Mouse (Mus musculus) heart, embryonic 13.5 days (tissue): ENCODE measurements at regions not wholly inside any gene's neighbourhood (a gene's known extent, or its start where the extent isn't known, plus 50 kb on each side); places are given as distances from the start of the nearest gene placed in this dataset.

Experiments
- ATAC-seq: fragments of 200-750 bp; cut with Nextera tagmentation; 2 replicates; pipeline ENCODE4 v1.8.0; 2017; ENCODE audit warnings: moderate TSS enrichment; ENCODE audit not compliant: insufficient number of reproducible peaks, low FRiP score, low TSS enrichment; ENCODE audit errors: extremely low read depth
- H3K27ac ChIP-seq: fragments of 300-500 bp; sonication (generic); replicated peaks from 2 replicates; pipeline ENCODE4 v1.5.1; 2015; ENCODE audit warnings: moderate library complexity, mild to moderate bottlenecking, inconsistent platforms
- H3K27me3 ChIP-seq: fragments of 300-500 bp; sonication (generic); replicated peaks from 2 replicates; pipeline ENCODE4 v1.6.1; 2015; ENCODE audit warnings: mild to moderate bottlenecking, inconsistent platforms
- H3K36me3 ChIP-seq: fragments of 300-500 bp; sonication (generic); 2 replicates; pipeline ENCODE4 v1.6.1; 2015; ENCODE audit warnings: mild to moderate bottlenecking, inconsistent platforms
- H3K4me1 ChIP-seq: fragments of 300-500 bp; sonication (generic); 2 replicates; pipeline ENCODE4 v1.6.1; 2015; ENCODE audit warnings: inconsistent platforms
- H3K4me2 ChIP-seq: fragments of 300-500 bp; sonication (generic); 2 replicates; pipeline ENCODE4 v1.6.1; 2015; ENCODE audit warnings: inconsistent platforms, mild to moderate bottlenecking, moderate library complexity
- H3K4me3 ChIP-seq: fragments of 300-500 bp; sonication (generic); 2 replicates; pipeline ENCODE4 v1.5.1; 2015; ENCODE audit warnings: moderate library complexity, mild to moderate bottlenecking, inconsistent platforms
- H3K9ac ChIP-seq: fragments of 300-500 bp; sonication (generic); 2 replicates; pipeline ENCODE4 v1.6.1; 2015; ENCODE audit warnings: inconsistent platforms, mild to moderate bottlenecking, moderate library complexity
- H3K9me3 ChIP-seq: fragments of 300-500 bp; sonication (generic); 2 replicates; pipeline ENCODE4 v1.6.1; 2016; ENCODE audit warnings: inconsistent platforms
- WGBS: fragments of 180-500 bp; shearing (Covaris S2); methylation state at CpG from one replicate; pipeline ENCODE4 v1.1.7; 2015; ENCODE audit warnings: mixed read lengths; 5-methylcytosine and 5-hydroxymethylcytosine counted together

GRCm38 (mm10) chr5:149947491-149947890 is 71.0 kb upstream of the Rxfp2 start:
- no peaks in the 10 kb centered on the region for H3K36me3 ChIP-seq
- WGBS, result 71% methylated on average over 2 of the region's 2 CpGs
- no peak for ATAC-seq

DNA sequence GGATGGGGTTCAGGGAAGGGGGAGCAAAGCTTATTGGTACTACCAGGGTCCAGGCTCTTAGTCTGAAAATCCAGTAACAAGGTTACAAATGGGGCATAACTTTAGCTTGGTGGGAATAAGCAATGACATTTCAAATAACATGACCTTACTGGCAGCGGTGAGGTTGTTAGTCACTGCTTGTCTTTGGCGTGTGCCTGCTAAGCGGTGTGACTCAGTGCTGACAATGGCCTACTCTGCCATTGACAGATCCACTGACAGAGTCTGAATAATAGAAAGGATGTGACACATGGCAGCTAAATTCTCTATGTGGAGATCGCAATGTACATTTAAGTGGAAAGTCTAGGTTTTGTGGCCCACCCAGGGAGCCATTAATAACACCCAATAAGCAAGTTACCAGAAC is 61.5 kb upstream of the Rxfp2 start:
- H3K4me2 ChIP-seq, result no peak overlapping the region
- H3K27ac ChIP-seq, result no peak overlapping the region
- no peak for ATAC-seq
- peaks cover 13% of the 10 kb centered on the region for H3K4me1 ChIP-seq
- no peaks in the 10 kb centered on the region for H3K36me3 ChIP-seq
- H3K9ac ChIP-seq, result no peak overlapping the region
- 81% methylated on average over 4 of the region's 4 CpGs for WGBS
- no peaks in the 10 kb centered on the region for H3K27me3 ChIP-seq
- H3K4me3 ChIP-seq, result no peak overlapping the region
- H3K9me3 ChIP-seq, result no peaks in the 10 kb centered on the region

More at GRCm38 (mm10) chr5:149947491-149947890, 71.0 kb upstream of the Rxfp2 start:
- Histone ChIP-seq H3K27me3 (no peaks in the 10 kb centered on the region), H3K9ac (no peak overlapping the region), H3K9me3 (no peaks in the 10 kb centered on the region), H3K27ac (no peak overlapping the region), H3K4me3 (no peak overlapping the region), H3K4me2 (no peak overlapping the region), H3K4me1 (no peaks in the 10 kb centered on the region)

DNA sequence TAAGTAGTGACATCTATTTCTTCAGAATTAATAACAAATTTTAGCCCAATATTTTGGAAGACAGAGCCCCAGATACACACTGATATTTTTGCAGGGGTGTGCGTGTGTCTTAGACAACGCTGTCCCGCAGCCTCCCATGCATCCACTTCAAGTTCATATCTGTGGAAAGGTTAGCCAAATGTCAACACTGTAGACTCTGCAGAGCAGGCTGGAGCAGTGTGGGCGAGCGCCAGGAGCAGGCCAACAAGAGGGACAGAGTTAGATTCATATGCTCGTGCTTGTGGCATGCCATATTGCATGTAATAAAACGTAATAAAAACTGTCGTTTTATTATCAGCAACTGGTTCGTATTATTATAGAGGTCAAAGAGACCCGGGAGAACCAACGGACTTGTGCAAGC is 57.3 kb upstream of the Rxfp2 start:
- H3K9ac ChIP-seq, result no peak overlapping the region
- no peak overlapping the region for H3K4me3 ChIP-seq
- no peaks in the 10 kb centered on the region for H3K27me3 ChIP-seq
- no peak overlapping the region for H3K4me2 ChIP-seq
- ATAC-seq, result no peak
- H3K4me1 ChIP-seq, result peaks cover 13% of the 10 kb centered on the region
- no peak overlapping the region for H3K27ac ChIP-seq
- no peaks in the 10 kb centered on the region for H3K36me3 ChIP-seq
- 51% methylated on average over 11 of the region's 11 CpGs for whole genome bisulfite sequencing
- no peaks in the 10 kb centered on the region for H3K9me3 ChIP-seq

DNA sequence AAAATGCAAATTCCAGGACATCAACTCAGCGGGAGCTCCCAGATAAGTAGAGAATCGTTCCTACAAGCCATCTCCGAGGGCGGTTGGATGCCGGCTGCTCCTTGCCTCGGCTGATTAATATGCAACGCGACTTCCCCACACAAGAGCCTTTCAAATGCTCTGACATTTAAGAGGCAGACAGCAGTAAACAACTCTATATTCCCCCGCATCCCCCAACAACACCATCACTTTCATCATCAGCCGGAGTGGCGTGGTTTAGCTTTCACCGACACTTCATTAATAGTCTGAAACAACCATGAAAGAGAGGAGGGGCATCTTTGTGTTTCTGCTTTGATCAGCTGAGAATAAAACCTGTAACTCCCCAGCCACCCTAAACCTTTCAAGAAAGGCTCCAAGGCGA is 53.7 kb upstream of the Rxfp2 start:
- H3K4me1 ChIP-seq, result peaks cover 13% of the 10 kb centered on the region
- no peak overlapping the region for H3K9ac ChIP-seq
- 19% methylated on average over 13 of the region's 13 CpGs for WGBS
- no peak overlapping the region for H3K27ac ChIP-seq
- H3K9me3 ChIP-seq, result no peaks in the 10 kb centered on the region
- H3K27me3 ChIP-seq, result no peaks in the 10 kb centered on the region
- H3K36me3 ChIP-seq, result no peaks in the 10 kb centered on the region
- ATAC-seq, result no peak
- H3K4me3 ChIP-seq, result peak overlapping the region; percentile 20; the same call in 1 of the 2 replicates
- H3K4me2 ChIP-seq, result peak overlapping the region; percentile 57
